Mouse (Mus musculus): ENCODE data around the gene Grpel1. TPM values are rescaled to one million over a fixed set of nuclear protein-coding genes. Genes with fewer than 3 reads are reported as not detected.

Grpel1 gene
- polyA plus RNA-seq, 1 experiment from 2014 or later: 60.1 TPM

GRCm38 (mm10) chr5:36515126-36515525 lies 50.3 kb downstream of the Grpel1 start:
- WGBS: 96% methylated on average over 1 of the region's 1 CpGs
- Histone ChIP-seq H3K27me3 (ENCODE audit: control insufficient read depth, insufficient read depth, low read length) (no peaks in the 10 kb centered on the region), H3K36me3 (ENCODE audit: control insufficient read depth, insufficient read depth, low read length) (peaks cover 85% of the 10 kb centered on the region), H3K9me3 (ENCODE audit: control insufficient read depth, low read length) (no peaks in the 10 kb centered on the region), H3K4me3 (ENCODE audit: low read length) (no peak overlapping the region), H3K9ac (ENCODE audit: low read depth, low read length) (no peak overlapping the region), H3K4me1 (ENCODE audit: control insufficient read depth, insufficient read depth, low read length) (no peaks in the 10 kb centered on the region), H3K27ac (ENCODE audit: low read depth, low read length) (no peak overlapping the region), H3K4me2 (replicated peaks; ENCODE audit: low read depth, low read length) (no peak overlapping the region)
- no peak for ATAC-seq (ENCODE audit: low FRiP score, low TSS enrichment)

- H3K9ac ChIP-seq (ENCODE audit: low read depth, low read length): no peak overlapping the region
- 91% methylated on average over 5 of the region's 5 CpGs for WGBS
- no peak for ATAC-seq (ENCODE audit: low FRiP score, low TSS enrichment)
- H3K9me3 ChIP-seq (ENCODE audit: control insufficient read depth, low read length): no peaks in the 10 kb centered on the region
- H3K4me2 ChIP-seq (replicated peaks; ENCODE audit: low read depth, low read length): no peak overlapping the region
- peaks cover 85% of the 10 kb centered on the region for H3K36me3 ChIP-seq (ENCODE audit: control insufficient read depth, insufficient read depth, low read length)
- H3K27me3 ChIP-seq (ENCODE audit: control insufficient read depth, insufficient read depth, low read length): no peaks in the 10 kb centered on the region
- no peaks in the 10 kb centered on the region for H3K4me1 ChIP-seq (ENCODE audit: control insufficient read depth, insufficient read depth, low read length)
- no peak overlapping the region for H3K4me3 ChIP-seq (ENCODE audit: low read length)
- H3K27ac ChIP-seq (ENCODE audit: low read depth, low read length): no peak overlapping the region
These were observed 50.8 kb downstream of the Grpel1 start for GRCm38 (mm10) chr5:36515558-36515957.

GRCm38 (mm10) chr5:36517596-36517995 lies 52.8 kb downstream of the Grpel1 start:
- Histone ChIP-seq H3K4me3 (ENCODE audit: low read length) (no peak overlapping the region), H3K4me2 (replicated peaks; ENCODE audit: low read depth, low read length) (no peak overlapping the region), H3K9me3 (ENCODE audit: control insufficient read depth, low read length) (no peaks in the 10 kb centered on the region), H3K27me3 (ENCODE audit: control insufficient read depth, insufficient read depth, low read length) (no peaks in the 10 kb centered on the region), H3K27ac (ENCODE audit: low read depth, low read length) (no peak overlapping the region), H3K4me1 (ENCODE audit: control insufficient read depth, insufficient read depth, low read length) (no peaks in the 10 kb centered on the region), H3K36me3 (ENCODE audit: control insufficient read depth, insufficient read depth, low read length) (peaks cover 83% of the 10 kb centered on the region), H3K9ac (ENCODE audit: low read depth, low read length) (no peak overlapping the region)
- no peak for ATAC-seq (ENCODE audit: low FRiP score, low TSS enrichment)
- 70% methylated on average over 3 of the region's 3 CpGs for WGBS

- no peak for ATAC-seq (ENCODE audit: low FRiP score, low TSS enrichment)
- H3K27me3 ChIP-seq (ENCODE audit: control insufficient read depth, insufficient read depth, low read length): no peaks in the 10 kb centered on the region
These were observed 55.0 kb downstream of the Grpel1 start for GRCm38 (mm10) chr5:36519751-36520150.

GRCm38 (mm10) chr5:36522782-36523181 lies 58.0 kb downstream of the Grpel1 start:
- WGBS: 67% methylated on average over 2 of the region's 2 CpGs
- no peak for ATAC-seq (ENCODE audit: low FRiP score, low TSS enrichment)
- H3K27ac ChIP-seq (ENCODE audit: low read depth, low read length): no peak overlapping the region
- H3K27me3 ChIP-seq (ENCODE audit: control insufficient read depth, insufficient read depth, low read length): no peaks in the 10 kb centered on the region
- no peak overlapping the region for H3K4me2 ChIP-seq (replicated peaks; ENCODE audit: low read depth, low read length)
- H3K4me3 ChIP-seq (ENCODE audit: low read length): no peak overlapping the region
- 0 out of 2 replicates have a peak, but pooled peaks cover 3% of the 10 kb centered on the region for H3K4me1 ChIP-seq (ENCODE audit: control insufficient read depth, insufficient read depth, low read length)
- H3K36me3 ChIP-seq (ENCODE audit: control insufficient read depth, insufficient read depth, low read length): peaks cover 63% of the 10 kb centered on the region
- no peaks in the 10 kb centered on the region for H3K9me3 ChIP-seq (ENCODE audit: control insufficient read depth, low read length)
- no peak overlapping the region for H3K9ac ChIP-seq (ENCODE audit: low read depth, low read length)

More at GRCm38 (mm10) chr5:36519751-36520150, 55.0 kb downstream of the Grpel1 start:
- Histone ChIP-seq H3K4me3 (ENCODE audit: low read length) (no peak overlapping the region), H3K9ac (ENCODE audit: low read depth, low read length) (no peak overlapping the region), H3K9me3 (ENCODE audit: control insufficient read depth, low read length) (no peaks in the 10 kb centered on the region), H3K4me1 (ENCODE audit: control insufficient read depth, insufficient read depth, low read length) (no peaks in the 10 kb centered on the region), H3K27ac (ENCODE audit: low read depth, low read length) (no peak overlapping the region), H3K4me2 (replicated peaks; ENCODE audit: low read depth, low read length) (no peak overlapping the region), H3K36me3 (ENCODE audit: control insufficient read depth, insufficient read depth, low read length) (peaks cover 77% of the 10 kb centered on the region)
- 88% methylated on average over 3 of the region's 3 CpGs for WGBS

DNA sequence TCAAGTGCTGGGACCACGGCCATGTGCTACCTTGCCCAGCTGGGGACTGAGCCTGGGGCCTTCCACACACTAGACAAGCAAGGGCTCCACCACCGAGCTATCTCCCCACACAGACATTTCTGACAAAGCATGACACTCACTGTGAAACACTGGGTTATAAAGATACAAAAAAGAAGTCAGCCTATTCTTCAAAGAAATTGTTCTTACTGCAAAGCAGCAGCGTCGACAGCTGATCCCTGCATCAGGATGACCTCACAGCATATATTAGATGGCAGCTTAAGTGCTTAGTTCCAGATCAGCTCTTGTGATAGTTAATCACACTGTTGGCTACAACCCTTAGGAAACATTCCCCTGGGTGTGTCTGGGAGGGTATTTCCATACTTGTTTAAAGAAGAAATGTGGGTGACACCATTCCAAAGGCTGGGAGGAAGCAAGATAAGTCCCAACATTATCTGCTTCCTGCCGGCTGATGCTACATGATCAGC lies 58.5 kb downstream of the Grpel1 start:
- WGBS: 75% methylated on average over 5 of the region's 5 CpGs
- no peak overlapping the region for H3K4me3 ChIP-seq (ENCODE audit: low read length)
- no peak overlapping the region for H3K9ac ChIP-seq (ENCODE audit: low read depth, low read length)
- no peak overlapping the region for H3K27ac ChIP-seq (ENCODE audit: low read depth, low read length)
- ATAC-seq (ENCODE audit: low FRiP score, low TSS enrichment): no peak
- peaks cover 58% of the 10 kb centered on the region for H3K36me3 ChIP-seq (ENCODE audit: control insufficient read depth, insufficient read depth, low read length)
- H3K27me3 ChIP-seq (ENCODE audit: control insufficient read depth, insufficient read depth, low read length): no peaks in the 10 kb centered on the region
- H3K4me2 ChIP-seq (replicated peaks; ENCODE audit: low read depth, low read length): no peak overlapping the region
- no peaks in the 10 kb centered on the region for H3K9me3 ChIP-seq (ENCODE audit: control insufficient read depth, low read length)
- H3K4me1 ChIP-seq (ENCODE audit: control insufficient read depth, insufficient read depth, low read length): 0 out of 2 replicates have a peak, but pooled peaks cover 7% of the 10 kb centered on the region

Other genes starting within 250 kb of the Grpel1 start
- 7.1 and 10.3 TPM in 2 replicates for gene Sorcs2, start 66.9 kb upstream of the Grpel1 start, polyA plus RNA-seq (2014; fragmentation: Nextera tagmentation; extraction: Ambion mirVana)
- 3.4 and 3.8 TPM in 2 replicates for gene Tada2b, start 19.3 kb downstream of the Grpel1 start, polyA plus RNA-seq (2014; fragmentation: Nextera tagmentation; extraction: Ambion mirVana)
- 0.17 and 0.58 TPM in 2 replicates for gene Ccdc96, start 19.6 kb downstream of the Grpel1 start, polyA plus RNA-seq (2014; fragmentation: Nextera tagmentation; extraction: Ambion mirVana)
- 27.7 and 49.9 TPM in 2 replicates for gene Tbc1d14, start 128.3 kb downstream of the Grpel1 start, polyA plus RNA-seq (2014; fragmentation: Nextera tagmentation; extraction: Ambion mirVana)
- gene D5Ertd579e, start 231.0 kb downstream of the Grpel1 start, polyA plus RNA-seq (2014; fragmentation: Nextera tagmentation; extraction: Ambion mirVana): 17.7 and 30.7 TPM in 2 replicates